Mouse (Mus musculus) midbrain, embryonic 11.5 days (tissue): ENCODE measurements around the gene Vasp. TPM values are rescaled to one million over a fixed set of nuclear protein-coding genes. Genes with fewer than 3 reads are reported as not detected.
"Not testable (repeated sequence)": the region's sequence is repeated elsewhere in the genome, so short reads cannot be mapped to it uniquely, and the experiment has no call there.

Experiments
- ATAC-seq: fragments of 200-750 bp; cut with Nextera tagmentation; 2 replicates; pipeline ENCODE4 v1.8.0; 2017; ENCODE audit warnings: moderate TSS enrichment, moderate library complexity; ENCODE audit not compliant: low FRiP score
- DNase-seq: peaks from one replicate; pipeline ENCODE4 v3.0.0; 2015; ENCODE audit warnings: low spot score; ENCODE audit errors: missing footprints
- H3K27ac ChIP-seq: fragments of 300-500 bp; sonication (generic); 2 replicates; pipeline ENCODE4 v1.5.1; 2014; ENCODE audit warnings: low read depth, low read length
- H3K27me3 ChIP-seq: fragments of 300-500 bp; sonication (generic); 2 replicates; pipeline ENCODE4 v1.6.1; 2014; ENCODE audit warnings: mild to moderate bottlenecking, low read length, moderate library complexity, mixed read lengths; ENCODE audit not compliant: control insufficient read depth, insufficient read depth
- H3K36me3 ChIP-seq: fragments of 300-500 bp; sonication (generic); 2 replicates; pipeline ENCODE4 v1.6.1; 2014; ENCODE audit warnings: mild to moderate bottlenecking, low read length, moderate library complexity, mixed read lengths; ENCODE audit not compliant: control insufficient read depth, insufficient read depth
- H3K4me1 ChIP-seq: fragments of 300-500 bp; sonication (generic); 2 replicates; pipeline ENCODE4 v1.6.1; 2014; ENCODE audit warnings: low read length; ENCODE audit not compliant: control insufficient read depth, insufficient read depth
- H3K4me2 ChIP-seq: fragments of 300-500 bp; sonication (generic); 2 replicates; pipeline ENCODE4 v1.6.1; 2014; ENCODE audit warnings: mild to moderate bottlenecking, moderate library complexity
- H3K4me3 ChIP-seq: fragments of 300-500 bp; sonication (generic); 2 replicates; pipeline ENCODE4 v1.5.1; 2014; ENCODE audit warnings: low read depth, low read length
- H3K9ac ChIP-seq: fragments of 300-500 bp; sonication (generic); 2 replicates; pipeline ENCODE4 v1.6.1; 2014; ENCODE audit warnings: low read length
- H3K9me3 ChIP-seq: fragments of 300-500 bp; sonication (generic); 2 replicates; pipeline ENCODE4 v1.6.1; 2016; ENCODE audit warnings: low read length; ENCODE audit not compliant: control insufficient read depth
- WGBS: fragments of 180-500 bp; shearing (Covaris S2); extraction: QIAGEN DNeasy Blood & Tissue Kit; methylation state at CpG from one replicate; pipeline ENCODE4 v1.1.7; 2014; 5-methylcytosine and 5-hydroxymethylcytosine counted together
- polyA plus RNA-seq: library from polyadenylated mRNA; unstranded; fragments of >200 nt; fragmentation: Nextera tagmentation; extraction: Ambion mirVana; gene quantifications from 2 replicates; pipeline ENCODE4 v1.2.1, GENCODE M21; 2014

Vasp gene
- polyA plus RNA-seq, 1 experiment from 2014 or later: 46.0 TPM

DNA sequence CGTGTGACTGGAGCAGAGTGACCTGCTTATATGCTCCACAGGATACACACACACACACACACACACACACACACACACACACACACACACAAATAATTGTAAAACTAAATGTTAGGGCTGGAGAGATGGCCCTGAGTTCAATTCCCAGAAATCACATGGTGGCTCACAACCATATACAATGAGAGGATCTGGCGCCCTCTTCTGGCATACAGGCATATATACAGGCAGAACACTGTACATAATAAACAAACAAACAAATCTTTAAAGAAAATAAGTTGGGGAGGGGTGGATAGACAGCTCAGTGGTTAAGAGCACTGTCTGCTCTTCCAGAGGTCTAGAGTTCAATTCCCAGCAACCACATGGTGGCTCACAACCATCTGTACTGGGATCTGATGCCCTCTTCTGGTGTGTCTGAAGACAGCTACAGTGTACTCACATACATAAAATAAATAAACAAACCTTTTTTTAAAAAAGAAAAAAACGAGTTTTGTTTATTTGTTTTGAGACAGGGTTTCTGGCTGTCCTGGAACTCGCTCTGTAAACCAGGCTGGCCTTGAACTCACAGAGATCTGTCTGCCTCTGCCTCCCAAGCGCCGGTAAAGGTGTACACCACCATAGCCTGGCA lies 10.2 kb upstream of the Vasp start:
- not testable (repeated sequence) for ATAC-seq, DNase-seq
- 37% methylated on average over 6 of the region's 6 CpGs for WGBS

DNA sequence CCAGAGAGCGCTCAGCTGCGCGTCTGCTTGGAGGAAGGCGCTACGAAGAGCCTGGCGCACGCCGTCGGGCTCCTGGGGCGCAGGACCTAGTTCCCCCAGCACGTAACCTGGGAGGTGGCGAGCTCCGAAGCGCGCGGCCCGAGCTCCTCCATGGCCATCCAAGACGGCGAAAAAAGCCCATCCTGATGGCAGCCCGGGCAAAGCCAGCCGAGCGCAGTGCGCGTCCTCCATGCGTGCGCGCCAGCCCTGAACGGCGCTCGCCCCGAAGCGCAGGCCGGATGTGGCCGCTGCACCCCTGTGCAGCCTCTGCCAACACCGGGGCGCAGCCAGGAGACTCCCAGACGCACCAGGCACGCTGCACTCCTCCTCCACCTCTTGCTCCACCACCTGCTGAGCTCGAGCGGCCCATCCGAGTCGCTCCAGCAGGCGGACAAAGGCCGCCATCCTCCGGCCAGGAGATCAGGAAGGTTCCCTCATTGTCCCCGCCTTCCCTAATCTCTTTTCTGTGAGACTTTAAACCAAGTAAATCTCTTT lies 8.0 kb upstream of the Vasp start, which contains the start of gene Ppm1n:
Gene Ppm1n, minus strand, starts transcription at position 484 of the 534 bp plus-strand sequence.
- peaks cover 30% of the 10 kb centered on the region for H3K27me3 ChIP-seq
- peak within 1 kb of the TSS; percentile 16; the same call in 1 of the 2 replicates for H3K9ac ChIP-seq
- H3K4me1 ChIP-seq: peaks cover 10% of the 10 kb centered on the region
- ATAC-seq (no peak), DNase-seq (peak; percentile 87)
- peak within 1 kb of the TSS; percentile 20 for H3K4me3 ChIP-seq
- peak within 1 kb of the TSS; percentile 39 for H3K4me2 ChIP-seq
- H3K36me3 ChIP-seq: no peaks in the 10 kb centered on the region
- no peaks in the 10 kb centered on the region for H3K9me3 ChIP-seq
- no peak within 1 kb of the TSS for H3K27ac ChIP-seq
- WGBS: 0% methylated on average over 46 of the region's 46 CpGs

More for the DNA sequence above, 10.2 kb upstream of the Vasp start:
- Histone ChIP-seq H3K4me1 (peaks cover 10% of the 10 kb centered on the region), H3K27me3 (peaks cover 30% of the 10 kb centered on the region), H3K4me2 (peak overlapping the region; percentile 71), H3K4me3 (peak overlapping the region; percentile 76; the same call in 1 of the 2 replicates)
- not testable (repeated sequence) for H3K9me3 ChIP-seq, H3K27ac ChIP-seq, H3K9ac ChIP-seq, H3K36me3 ChIP-seq

DNA sequence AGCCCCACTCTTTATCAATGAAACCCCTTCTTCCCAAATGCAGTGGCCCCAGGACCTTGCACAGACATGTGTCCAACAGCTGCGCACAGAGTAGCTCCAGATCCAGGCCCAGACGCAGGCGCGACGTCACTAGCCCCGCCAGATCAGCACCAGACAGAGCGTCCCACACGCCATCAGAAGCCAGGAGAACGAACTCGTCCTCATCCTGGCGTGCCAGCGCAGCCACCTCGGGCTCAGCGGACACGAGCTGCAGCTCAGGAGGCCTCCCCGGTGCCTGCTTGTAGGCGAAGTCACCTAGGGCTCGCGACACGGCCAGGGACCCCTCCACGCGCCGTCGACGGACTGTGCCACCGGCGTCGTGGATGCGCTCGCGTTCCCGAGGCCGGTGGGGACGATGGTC lies 7.4 kb upstream of the Vasp start:
- peak overlapping the region; percentile 20 for H3K4me3 ChIP-seq
- H3K4me1 ChIP-seq: peaks cover 10% of the 10 kb centered on the region
- DNase-seq: peak; percentile 89
- no peak overlapping the region for H3K27ac ChIP-seq
- peaks cover 30% of the 10 kb centered on the region for H3K27me3 ChIP-seq
- H3K4me2 ChIP-seq: peak overlapping the region; percentile 39
- no peaks in the 10 kb centered on the region for H3K36me3 ChIP-seq
- H3K9me3 ChIP-seq: no peaks in the 10 kb centered on the region
- H3K9ac ChIP-seq: no peak overlapping the region
- WGBS: 3% methylated on average over 34 of the region's 34 CpGs
- ATAC-seq: no peak

DNA sequence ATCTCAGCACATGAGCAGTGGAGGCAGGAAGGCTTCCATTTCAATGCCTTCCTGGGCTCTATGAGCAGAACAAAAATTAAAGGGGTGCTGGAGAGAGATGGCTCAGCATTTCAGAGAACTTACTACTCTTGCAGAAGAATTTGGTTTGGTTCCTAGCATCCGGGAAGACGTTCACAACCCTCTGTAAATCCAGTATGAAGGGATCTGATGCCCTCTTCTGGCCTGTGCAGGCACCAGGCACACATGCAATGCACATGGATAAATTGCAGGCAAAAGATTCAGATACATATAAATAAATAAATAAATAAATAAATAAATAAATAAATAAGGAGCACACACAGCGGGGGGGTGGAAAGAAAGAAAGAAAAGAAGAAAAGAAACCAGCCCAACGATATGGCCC lies 4.6 kb upstream of the Vasp start:
- Histone ChIP-seq H3K27ac (no peak overlapping the region), H3K4me3 (no peak overlapping the region), H3K9me3 (no peaks in the 10 kb centered on the region), H3K27me3 (peaks cover 30% of the 10 kb centered on the region), H3K36me3 (no peaks in the 10 kb centered on the region), H3K4me2 (no peak overlapping the region), H3K4me1 (peaks cover 3% of the 10 kb centered on the region), H3K9ac (no peak overlapping the region)
- DNase-seq: no peak
- ATAC-seq: no peak
- WGBS: 45% methylated on average over 4 of the region's 4 CpGs

DNA sequence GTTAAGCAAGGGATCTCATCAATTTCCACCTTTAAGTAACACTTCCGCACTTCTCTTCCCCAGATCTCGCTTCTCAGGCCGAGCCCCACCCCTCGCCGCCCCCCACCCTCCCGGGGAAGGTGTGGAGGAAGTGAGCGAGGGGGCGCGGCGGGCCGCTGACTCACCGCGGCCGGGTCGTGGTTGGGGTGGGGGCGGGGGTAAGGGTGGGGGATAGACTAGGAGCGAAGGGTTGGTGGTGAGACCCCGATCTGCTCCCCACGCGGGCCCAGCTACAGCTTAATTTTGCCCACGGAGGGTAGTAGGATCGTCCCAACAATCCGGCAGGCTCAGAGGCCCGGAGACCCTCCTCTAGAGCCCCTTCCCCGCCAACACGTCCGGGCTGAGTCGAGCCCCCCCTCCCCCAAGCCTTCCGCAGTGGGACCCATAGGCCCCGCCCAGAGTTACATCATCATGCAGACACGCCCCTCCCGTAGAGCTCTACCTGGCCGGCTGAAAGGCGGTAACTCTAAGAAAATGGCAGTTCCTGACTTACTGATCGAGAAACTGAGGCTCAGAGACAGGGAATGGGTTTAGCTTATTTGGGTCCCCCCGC lies 652 bp upstream of the Vasp start:
- Histone ChIP-seq H3K36me3 (no peaks in the 10 kb centered on the region), H3K27ac (peak overlapping the region; percentile 61), H3K9me3 (no peaks in the 10 kb centered on the region), H3K4me2 (peak overlapping the region; percentile 97), H3K27me3 (no peaks in the 10 kb centered on the region), H3K4me1 (peaks cover 13% of the 10 kb centered on the region), H3K4me3 (peak overlapping the region; percentile 96), H3K9ac (peak overlapping the region; percentile 85)
- ATAC-seq: peak; percentile 76
- DNase-seq: peak; percentile 96
- WGBS: under 1% methylated on average over 36 of the region's 36 CpGs

GRCm38 (mm10) chr7:19270509-19271237 lies 944 bp downstream of the Vasp start:
- ATAC-seq (no peak), DNase-seq (no peak)
- no peak overlapping the region for H3K27ac ChIP-seq

DNA sequence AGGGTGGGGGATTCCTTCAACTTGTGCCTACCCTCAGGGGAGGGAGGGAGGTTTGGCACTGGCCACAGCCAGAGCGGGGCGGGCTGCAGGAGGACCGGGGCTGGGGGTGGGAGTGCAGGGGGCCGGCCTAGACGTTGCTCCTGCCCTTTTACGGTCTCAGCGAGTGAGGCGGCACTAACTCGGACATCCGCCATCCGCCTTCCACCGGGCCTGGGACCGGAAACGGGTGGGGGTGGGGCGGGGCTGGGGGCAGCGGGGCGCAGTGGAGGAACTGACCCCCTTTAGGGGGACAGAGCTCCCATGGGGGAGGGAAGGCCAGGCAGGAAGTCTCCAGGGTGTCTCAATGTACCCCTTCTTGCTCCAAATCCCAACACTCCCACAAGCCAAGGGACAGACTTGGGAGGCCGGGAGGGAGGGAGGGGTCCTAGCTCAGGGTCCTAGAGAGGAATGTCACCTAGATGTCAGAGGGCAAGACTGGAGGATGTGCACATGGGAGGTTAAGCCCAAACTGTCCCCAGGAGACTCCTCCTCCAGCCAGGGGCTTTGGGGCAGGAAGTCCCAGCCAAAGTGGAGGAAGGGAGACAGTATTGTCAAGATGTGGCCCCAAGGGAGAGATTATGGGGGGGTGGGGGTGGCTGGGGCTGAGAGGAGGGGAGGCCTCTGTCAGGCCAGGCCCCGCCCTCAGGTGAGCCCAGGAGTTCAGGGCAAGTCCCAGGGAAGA lies 1.7 kb downstream of the Vasp start:
- Histone ChIP-seq H3K27ac (no peak overlapping the region; the same call in 1 of the 2 replicates), H3K9ac (peak overlapping the region; percentile 85), H3K27me3 (no peaks in the 10 kb centered on the region), H3K36me3 (no peaks in the 10 kb centered on the region), H3K4me3 (peak overlapping the region; percentile 96), H3K9me3 (no peaks in the 10 kb centered on the region), H3K4me2 (peak overlapping the region; percentile 97), H3K4me1 (peaks cover 13% of the 10 kb centered on the region)
- ATAC-seq (peak; percentile 12; the same call in 1 of the 2 replicates), DNase-seq (no peak)
- WGBS: 1% methylated on average over 19 of the region's 19 CpGs

More at GRCm38 (mm10) chr7:19270509-19271237, 944 bp downstream of the Vasp start:
- H3K9ac ChIP-seq: peak overlapping the region; percentile 85
- peak overlapping the region; percentile 97 for H3K4me2 ChIP-seq
- no peaks in the 10 kb centered on the region for H3K36me3 ChIP-seq
- no peaks in the 10 kb centered on the region for H3K9me3 ChIP-seq
- no peaks in the 10 kb centered on the region for H3K27me3 ChIP-seq
- H3K4me1 ChIP-seq: peaks cover 13% of the 10 kb centered on the region
- WGBS: 0% methylated on average over 18 of the region's 21 CpGs
- H3K4me3 ChIP-seq: peak overlapping the region; percentile 96

- H3K9ac ChIP-seq: peak overlapping the region; percentile 85; the same call in 1 of the 2 replicates
- no peaks in the 10 kb centered on the region for H3K27me3 ChIP-seq
- peaks cover 6% of the 10 kb centered on the region; the same call in 1 of the 2 replicates for H3K36me3 ChIP-seq
- peak overlapping the region; percentile 97 for H3K4me2 ChIP-seq
- peaks cover 13% of the 10 kb centered on the region for H3K4me1 ChIP-seq
- no peak for DNase-seq
- H3K9me3 ChIP-seq: no peaks in the 10 kb centered on the region
- peak overlapping the region; percentile 96 for H3K4me3 ChIP-seq
- no peak overlapping the region for H3K27ac ChIP-seq
- ATAC-seq: no peak
- WGBS: 60% methylated on average over 10 of the region's 10 CpGs
Observed at GRCm38 (mm10) chr7:19268993-19269681, 2.5 kb downstream of the Vasp start.
